Mouse (Mus musculus) liver, embryonic 14.5 days (tissue): ENCODE data around the gene H2-Q7. TPM values are rescaled to one million over a fixed set of nuclear protein-coding genes. Genes with fewer than 3 reads are reported as not detected.
"Not testable (repeated sequence)": the region's sequence is repeated elsewhere in the genome, so short reads cannot be mapped to it uniquely, and the experiment has no call there.

Source experiments
- ATAC-seq: fragments of 200-750 bp; cut with Nextera tagmentation; 2 replicates; pipeline ENCODE4 v1.8.0; 2017; ENCODE audit warnings: moderate number of reproducible peaks, mild to moderate bottlenecking, moderate library complexity; ENCODE audit not compliant: insufficient read depth
- DNase-seq, 3 experiments: peaks; one replicate each; pipeline ENCODE4 v3.0.0-alpha.2; 2012 to 2013; ENCODE audit warnings: low read depth in 3 of 3, low spot score in 3 of 3
- H3K27ac ChIP-seq: fragments of 300-500 bp; sonication (generic); 2 replicates; pipeline ENCODE4 v1.5.1; 2014; ENCODE audit warnings: moderate library complexity, mild to moderate bottlenecking, control low read depth, inconsistent platforms
- H3K27me3 ChIP-seq: fragments of 300-500 bp; sonication (generic); 2 replicates; pipeline ENCODE4 v1.6.1; 2014; ENCODE audit warnings: mild to moderate bottlenecking, low read length, moderate library complexity; ENCODE audit not compliant: control insufficient read depth, insufficient read depth
- H3K36me3 ChIP-seq: fragments of 300-500 bp; sonication (generic); replicated peaks from 2 replicates; pipeline ENCODE4 v1.6.1; 2014; ENCODE audit warnings: low read depth; ENCODE audit not compliant: control insufficient read depth, insufficient read depth
- H3K4me1 ChIP-seq, 2 experiments: fragments of 200-500 bp in 1 of 2; fragments of 300-500 bp in 1 of 2; sonication (generic) in 1 of 2; replicated peaks; 2 replicates each; pipeline ENCODE4 v1.6.1; 2012 to 2014; ENCODE audit warnings: antibody characterized with exemption in 1 of 2, inconsistent platforms in 1 of 2, low read length in 1 of 2; ENCODE audit not compliant: control insufficient read depth in 2 of 2, insufficient read depth in 2 of 2
- H3K4me2 ChIP-seq: fragments of 300-500 bp; sonication (generic); 2 replicates; pipeline ENCODE4 v1.6.1; 2014; ENCODE audit warnings: low read depth, mild to moderate bottlenecking, control low read depth, moderate library complexity
- H3K4me3 ChIP-seq, 2 experiments: fragments of 200-500 bp in 1 of 2; fragments of 300-500 bp in 1 of 2; sonication (generic) in 1 of 2; 2 replicates each; pipeline ENCODE4 v1.5.1; 2012 to 2014; ENCODE audit warnings: low read depth in 2 of 2, low read length in 2 of 2, mild to moderate bottlenecking in 2 of 2, control low read depth in 1 of 2, inconsistent platforms in 1 of 2, moderate library complexity in 1 of 2; ENCODE audit not compliant: insufficient read depth in 1 of 2
- H3K9ac ChIP-seq: fragments of 300-500 bp; sonication (generic); replicated peaks from 2 replicates; pipeline ENCODE4 v1.6.1; 2014; ENCODE audit warnings: mild to moderate bottlenecking, control low read depth, moderate library complexity
- H3K9me3 ChIP-seq: fragments of 300-500 bp; sonication (generic); 2 replicates; pipeline ENCODE4 v1.6.1; 2016; ENCODE audit warnings: low read length, mixed read lengths; ENCODE audit not compliant: control insufficient read depth
- CTCF ChIP-seq: IDR thresholded peaks from 2 replicates; pipeline ENCODE4 v1.5.1; 2016; ENCODE audit warnings: antibody characterized with exemption, low read depth, control low read depth
- EP300 ChIP-seq: IDR thresholded peaks from 2 replicates; pipeline ENCODE4 v1.6.1; 2016; ENCODE audit warnings: antibody characterized with exemption, low read depth
- WGBS: fragments of 180-500 bp; shearing (Covaris S2); extraction: QIAGEN DNeasy Blood & Tissue Kit; methylation state at CpG from one replicate; pipeline ENCODE4 v1.1.7; 2014; ENCODE audit not compliant: insufficient replicate concordance; 5-methylcytosine and 5-hydroxymethylcytosine counted together
- polyA plus RNA-seq, 2 experiments: library from polyadenylated mRNA; depleted of rRNA in 1 of 2; stranded (reverse) in 1 of 2; unstranded in 1 of 2; fragments of >200 nt; fragmentation: Nextera tagmentation in 1 of 2; extraction: Ambion mirVana in 1 of 2; gene quantifications; 2 replicates each; pipeline versions ENCODE4 v1.2.1 to v1.2.3; 2012 to 2014

H2-Q7 gene
- polyA plus RNA-seq, 2 experiments = 19.0 to 24.4 TPM

DNA sequence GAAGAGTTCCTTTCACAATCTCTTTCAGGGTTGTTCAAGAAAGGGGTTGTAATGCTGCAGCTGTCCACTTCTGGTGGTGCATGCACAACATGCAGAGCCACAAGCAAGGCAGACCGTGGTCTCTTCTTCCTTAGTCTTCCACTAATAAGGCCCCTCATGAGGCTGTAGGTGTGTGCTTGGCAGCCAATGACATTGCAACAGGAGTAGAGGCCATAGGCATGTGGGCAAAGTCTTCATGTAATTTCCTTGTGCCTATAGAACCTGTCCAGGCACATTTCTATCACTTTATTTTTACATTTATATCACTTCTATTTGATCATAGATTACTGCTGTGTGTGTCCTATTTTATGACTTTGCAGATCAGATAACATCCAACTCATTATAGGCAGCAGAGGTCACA lies 19.3 kb downstream of the H2-Q7 start:
- DNase-seq, H3K9ac ChIP-seq, H3K9me3 ChIP-seq, H3K4me2 ChIP-seq, H3K27ac ChIP-seq, H3K4me3 ChIP-seq, H3K27me3 ChIP-seq, H3K4me1 ChIP-seq, H3K36me3 ChIP-seq, ATAC-seq: not testable (repeated sequence)
- no CpG with 5 or more reads among the region's 1 CpGs for WGBS

DNA sequence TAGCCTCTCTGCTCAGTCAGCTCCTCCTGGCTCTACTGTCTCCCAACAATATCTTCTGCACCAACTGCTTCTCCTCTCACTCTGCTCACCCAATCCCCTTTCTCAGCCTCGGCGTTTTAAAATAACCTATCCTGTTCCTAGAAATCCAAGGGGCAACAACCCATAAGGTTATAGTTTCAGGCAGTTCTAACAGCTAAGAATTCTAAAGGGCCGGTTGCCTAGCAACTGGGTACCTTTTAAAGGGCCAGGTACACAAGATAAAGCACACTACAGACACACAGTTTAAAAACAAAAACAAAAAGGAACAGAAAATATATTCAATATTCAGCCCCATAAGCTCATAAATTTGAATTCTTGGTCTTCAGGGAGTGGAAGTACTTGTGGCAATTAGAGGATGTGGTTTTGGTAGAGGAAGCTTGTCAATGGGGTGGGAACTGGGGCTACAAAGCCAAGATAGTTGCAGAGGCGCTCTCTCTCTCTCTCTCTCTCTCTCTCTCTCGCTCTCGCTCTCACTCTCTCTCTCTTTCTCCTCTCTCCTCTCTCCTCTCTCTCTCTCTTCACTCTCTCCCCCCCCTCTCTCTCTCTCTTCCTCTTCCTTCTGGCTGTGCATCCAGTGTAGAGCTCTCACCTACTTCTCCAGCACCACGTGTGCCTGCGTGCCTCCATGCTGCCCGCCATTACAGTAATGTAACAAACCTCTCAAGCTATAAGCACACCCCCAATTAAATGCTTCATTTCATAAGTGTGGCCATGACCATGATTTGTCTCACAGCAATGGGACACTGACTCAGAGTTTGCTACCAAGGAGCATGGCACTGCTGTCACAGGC lies 21.8 kb downstream of the H2-Q7 start:
- H3K4me2 ChIP-seq, H3K9me3 ChIP-seq, ATAC-seq, H3K4me1 ChIP-seq, DNase-seq, H3K27me3 ChIP-seq, H3K4me3 ChIP-seq, H3K36me3 ChIP-seq, H3K27ac ChIP-seq, H3K9ac ChIP-seq: not testable (repeated sequence)
- 8% methylated on average over 2 of the region's 9 CpGs for WGBS

DNA sequence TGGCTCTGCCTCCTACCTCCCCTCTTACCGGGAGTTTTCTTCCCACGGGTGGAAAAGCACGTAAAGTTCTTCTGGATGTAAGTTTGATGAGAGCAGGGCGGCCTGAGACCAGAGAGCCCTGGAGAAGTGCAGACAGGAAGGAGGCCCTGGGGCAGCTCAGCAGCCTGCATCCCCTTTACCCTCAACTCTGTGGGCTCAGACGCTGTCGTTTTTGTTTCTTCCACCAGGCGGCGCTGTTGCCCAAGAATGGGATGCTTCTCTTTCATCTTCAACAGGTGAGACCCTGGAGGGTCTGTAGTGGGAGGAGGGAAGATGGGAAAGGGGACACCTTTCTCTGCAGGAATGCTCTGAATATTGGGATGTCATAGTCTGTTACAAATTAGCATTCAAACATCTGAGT lies 26.7 kb downstream of the H2-Q7 start:
- WGBS = 6% methylated on average over 8 of the region's 8 CpGs
- H3K27ac ChIP-seq, H3K4me2 ChIP-seq, H3K4me3 ChIP-seq, H3K9me3 ChIP-seq, H3K9ac ChIP-seq, ATAC-seq, H3K4me1 ChIP-seq, DNase-seq, H3K36me3 ChIP-seq: not testable (repeated sequence)
- H3K27me3 ChIP-seq = peaks cover 14% of the 10 kb centered on the region
- TF ChIP-seq CTCF = peak; percentile 85

DNA sequence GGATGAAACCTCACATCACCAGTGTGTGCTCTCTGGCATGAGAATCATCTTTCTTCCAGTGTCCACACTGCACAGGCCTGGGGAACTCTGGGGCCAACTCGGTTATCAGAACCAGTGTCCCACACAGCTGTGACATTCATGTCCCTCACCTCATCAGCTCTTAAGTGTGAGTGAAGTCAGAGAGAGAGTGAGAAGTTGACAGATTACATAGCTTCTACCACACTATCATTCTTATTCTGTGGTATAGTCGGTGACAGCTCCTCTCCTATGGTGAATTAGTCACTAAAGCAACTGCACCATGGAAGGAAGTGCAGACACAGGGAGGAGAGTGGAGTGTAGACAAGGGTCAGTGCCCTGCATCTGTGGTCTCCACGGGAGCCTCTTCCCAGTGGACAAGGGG lies 30.0 kb downstream of the H2-Q7 start:
- not testable (repeated sequence) for H3K4me3 ChIP-seq, H3K36me3 ChIP-seq, H3K9me3 ChIP-seq, DNase-seq, H3K9ac ChIP-seq, H3K4me1 ChIP-seq, ATAC-seq, H3K27ac ChIP-seq, H3K4me2 ChIP-seq
- WGBS = 23% methylated on average over 3 of the region's 3 CpGs
- H3K27me3 ChIP-seq = peaks cover 17% of the 10 kb centered on the region

DNA sequence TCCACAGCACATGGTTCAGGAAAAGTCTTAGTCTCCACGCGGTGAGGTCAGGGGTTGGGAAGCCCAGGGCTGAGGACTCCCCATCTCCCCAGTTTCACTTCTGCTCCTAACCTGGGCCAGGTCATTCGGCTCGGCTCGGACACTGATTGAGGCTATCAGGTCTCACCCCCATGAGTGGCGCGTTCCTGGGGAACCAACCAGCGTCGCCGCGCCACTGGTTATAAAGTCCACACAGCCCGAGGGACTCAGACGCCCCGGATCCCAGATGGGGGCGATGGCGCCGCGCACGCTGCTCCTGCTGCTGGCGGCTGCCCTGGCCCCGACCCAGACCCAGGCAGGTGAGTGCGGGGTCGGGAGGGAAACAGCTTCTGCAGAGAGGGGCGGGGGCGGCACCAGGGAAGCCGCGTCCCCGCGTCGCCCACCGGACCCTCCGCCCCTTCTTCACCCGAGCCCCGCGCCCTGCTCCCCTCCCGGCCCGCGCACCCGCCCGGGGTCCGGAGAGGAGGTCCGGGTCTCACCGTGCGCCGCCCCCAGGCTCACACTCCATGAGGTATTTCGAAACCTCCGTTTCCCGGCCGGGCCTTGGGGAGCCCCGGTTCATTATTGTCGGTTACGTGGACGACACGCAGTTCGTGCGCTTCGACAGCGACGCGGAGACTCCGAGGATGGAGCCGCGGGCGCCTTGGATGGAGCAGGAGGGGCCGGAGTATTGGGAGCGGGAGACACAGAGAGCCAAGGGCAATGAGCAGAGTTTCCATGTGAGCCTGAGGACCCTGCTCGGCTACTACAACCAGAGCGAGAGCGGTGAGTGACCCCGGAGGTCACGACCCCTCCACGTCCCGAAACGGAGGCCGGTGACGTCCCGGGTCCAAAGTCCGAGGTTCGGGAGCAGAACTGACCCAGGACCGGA lies 31.1 kb downstream of the H2-Q7 start, which contains the start of gene H2-Q10:
TSS of gene H2-Q10 (plus strand) at position 248 of the 910 bp plus-strand sequence.
- Histone ChIP-seq H3K4me3 (peak within 1 kb of the TSS; percentile 35 to 56), H3K9ac (peak within 1 kb of the TSS; percentile 32), H3K27ac (peak within 1 kb of the TSS; percentile 33), H3K27me3 (peaks cover 17% of the 10 kb centered on the region), H3K9me3 (no peaks in the 10 kb centered on the region), H3K4me1 (no peaks in the 10 kb centered on the region), H3K4me2 (peak within 1 kb of the TSS; percentile 24; the same call in 1 of the 2 replicates), H3K36me3 (no peaks in the 10 kb centered on the region)
- no peak for DNase-seq
- TF ChIP-seq CTCF (no peak), EP300 (no peak)
- ATAC-seq = peak; percentile 81
- 3% methylated on average over 77 of the region's 80 CpGs for WGBS
